Mouse (Mus musculus): ENCODE measurements around the gene Dclk1.
A peak's percentile ranks its signal among the peaks of the same experiment; 100 is the strongest.
"Not testable (repeated sequence)": the region's sequence is repeated elsewhere in the genome, so short reads cannot be mapped to it uniquely, and the experiment has no call there.

Gene Dclk1

GRCm38 (mm10) chr3:55241730-55242421, at the start of gene Dclk1:
TSS of gene Dclk1 (plus strand) at chr3:55242364.
- DNase-seq: no peak

DNA sequence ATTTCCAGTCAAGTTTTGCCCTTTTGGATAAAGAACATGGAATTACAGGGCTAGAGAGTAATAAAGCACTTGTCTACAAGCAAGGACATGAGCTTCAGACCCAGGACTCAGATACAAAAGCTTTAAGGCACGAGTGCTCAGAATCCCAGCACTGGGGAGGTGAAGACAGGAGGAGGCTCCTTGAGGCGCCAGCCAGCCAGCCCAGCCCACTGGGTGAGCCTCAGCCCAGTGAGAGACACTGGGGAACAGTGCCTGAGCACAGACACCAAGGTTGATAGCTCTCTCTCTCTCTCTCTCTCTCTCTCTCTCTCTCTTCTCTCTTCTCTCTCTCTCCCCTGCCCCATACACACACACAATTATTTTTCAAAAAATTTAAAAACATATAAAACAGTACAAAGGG, 48.8 kb upstream of the Dclk1 start:
- DNase-seq: no peak

GRCm38 (mm10) chr3:55194792-55195191, 47.4 kb upstream of the Dclk1 start:
- DNase-seq: no peak

GRCm38 (mm10) chr3:55195581-55196327, 46.4 kb upstream of the Dclk1 start:
- peak; percentile 12 for DNase-seq

- no peak for DNase-seq
These were observed 45.8 kb upstream of the Dclk1 start for GRCm38 (mm10) chr3:55196328-55196710.

- DNase-seq: not testable (repeated sequence)
These were observed 38.5 kb upstream of the Dclk1 start for GRCm38 (mm10) chr3:55203621-55204020.

DNA sequence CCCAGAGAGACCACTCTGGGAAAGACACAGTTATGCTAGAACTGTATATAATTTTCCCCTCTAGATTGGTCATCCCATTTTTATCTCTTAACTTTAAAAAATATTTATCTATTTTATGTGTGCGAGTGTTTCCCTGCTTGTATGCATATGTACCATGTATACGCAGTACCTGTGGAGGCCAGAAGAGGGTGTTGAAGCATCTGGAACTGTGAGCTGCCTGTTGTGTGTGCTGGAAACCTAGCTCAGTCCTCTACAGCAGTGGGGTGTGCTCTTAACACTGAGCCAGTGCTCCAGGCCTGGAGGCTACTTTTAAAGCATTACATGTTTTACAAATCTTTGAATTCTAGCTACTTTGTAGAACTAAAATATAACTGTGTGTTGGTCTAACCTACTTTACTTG, 35.8 kb upstream of the Dclk1 start:
- DNase-seq: no peak

GRCm38 (mm10) chr3:55207665-55208064, 34.5 kb upstream of the Dclk1 start:
- no peak for DNase-seq

DNA sequence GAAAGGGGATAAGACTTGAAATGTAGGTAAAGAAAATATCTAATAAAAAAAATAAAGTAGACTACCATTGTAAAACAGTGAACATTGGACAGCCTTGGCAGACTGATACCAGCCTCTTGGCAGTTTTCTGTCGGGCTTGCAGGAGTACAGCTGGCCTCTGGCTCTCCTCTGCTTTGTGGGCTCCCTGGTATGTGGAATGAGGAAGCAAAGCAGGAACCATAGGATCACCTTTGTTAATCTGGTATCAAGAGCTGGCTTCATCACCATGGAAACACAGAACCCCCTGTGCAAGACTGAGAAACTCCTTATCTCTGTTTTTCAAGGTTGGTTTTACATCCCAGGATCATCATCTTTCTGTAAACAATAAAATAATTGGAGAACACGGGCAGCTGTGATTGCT, 29.9 kb upstream of the Dclk1 start:
- no peak for DNase-seq

GRCm38 (mm10) chr3:55213785-55214184, 28.4 kb upstream of the Dclk1 start:
- no peak for DNase-seq

DNA sequence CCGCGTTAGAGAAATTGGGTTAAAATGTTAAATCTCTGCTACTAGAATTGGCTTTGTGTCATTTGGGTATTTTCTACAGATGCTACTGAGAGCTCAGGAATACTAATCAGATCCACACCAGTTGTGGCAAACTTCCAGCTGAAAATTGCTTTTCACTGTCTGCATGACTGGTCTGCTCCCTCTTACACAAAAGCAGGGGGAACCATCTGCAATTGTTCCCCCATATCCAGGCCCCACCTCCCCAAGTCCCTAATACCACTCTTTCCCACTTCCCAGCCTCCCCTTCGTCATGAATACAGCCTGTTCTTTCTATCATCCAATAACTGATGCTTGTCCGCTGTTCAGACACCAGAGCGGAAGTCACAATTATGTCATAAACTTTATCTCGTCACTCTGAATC, 27.8 kb upstream of the Dclk1 start:
- no peak for DNase-seq

DNA sequence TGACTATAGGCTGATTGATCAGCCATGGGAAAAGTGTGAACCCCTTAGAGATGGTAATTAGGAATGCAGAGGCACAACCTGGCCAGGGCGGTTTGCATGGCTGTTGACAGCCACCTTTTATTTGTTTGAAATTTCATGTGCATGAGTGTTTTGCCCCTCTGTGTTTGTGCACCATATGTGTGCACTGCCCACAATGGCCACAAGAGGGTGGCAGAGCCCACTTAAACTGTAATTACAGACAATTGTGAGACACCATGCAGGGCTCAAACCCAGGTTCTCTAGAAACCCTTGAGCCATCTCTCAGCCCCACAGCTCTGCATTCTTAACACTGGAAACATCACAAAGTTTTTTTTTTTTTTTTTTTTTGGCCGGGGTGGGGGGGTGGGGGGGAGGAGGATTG, 19.7 kb upstream of the Dclk1 start:
- no peak for DNase-seq

- no peak for DNase-seq
These were observed 18.3 kb upstream of the Dclk1 start for GRCm38 (mm10) chr3:55223862-55224261.

DNA sequence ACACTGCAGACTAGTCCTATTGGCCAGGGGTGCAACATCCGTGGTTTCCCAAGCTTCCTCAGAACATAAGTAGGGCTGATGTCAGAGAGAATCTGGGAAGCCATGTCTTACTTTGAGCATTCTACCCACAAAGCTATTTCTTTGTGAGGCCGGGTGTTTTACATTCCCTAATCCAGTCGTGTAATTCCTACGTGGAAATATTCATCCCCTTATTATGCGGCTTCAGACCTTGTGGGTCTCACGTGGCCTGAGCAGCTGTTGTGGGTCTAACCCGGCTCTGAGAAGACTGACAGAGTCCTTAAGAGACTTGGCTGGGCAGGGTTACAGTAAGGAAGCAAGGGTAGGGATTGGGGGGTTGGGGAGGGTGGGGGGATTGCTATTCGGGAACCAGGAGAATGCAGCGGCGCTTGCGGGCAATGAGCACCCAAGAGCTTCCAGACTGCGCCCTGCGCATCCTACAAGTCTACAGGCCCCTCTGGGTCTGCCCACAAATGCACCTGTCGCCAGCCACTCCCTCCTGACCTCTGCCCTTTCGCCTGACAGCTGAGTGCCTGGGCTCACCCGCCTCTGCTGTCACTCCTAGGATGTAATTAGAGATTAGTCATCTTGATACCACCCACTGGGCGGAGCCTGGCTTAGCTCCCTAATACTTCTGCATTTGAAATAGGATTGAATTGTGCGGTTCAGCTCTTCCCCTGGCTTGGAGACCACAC, 15.5 kb upstream of the Dclk1 start:
- DNase-seq: peak; percentile 14

- no peak for DNase-seq
These were observed 15.0 kb upstream of the Dclk1 start for GRCm38 (mm10) chr3:55227214-55227581.

DNA sequence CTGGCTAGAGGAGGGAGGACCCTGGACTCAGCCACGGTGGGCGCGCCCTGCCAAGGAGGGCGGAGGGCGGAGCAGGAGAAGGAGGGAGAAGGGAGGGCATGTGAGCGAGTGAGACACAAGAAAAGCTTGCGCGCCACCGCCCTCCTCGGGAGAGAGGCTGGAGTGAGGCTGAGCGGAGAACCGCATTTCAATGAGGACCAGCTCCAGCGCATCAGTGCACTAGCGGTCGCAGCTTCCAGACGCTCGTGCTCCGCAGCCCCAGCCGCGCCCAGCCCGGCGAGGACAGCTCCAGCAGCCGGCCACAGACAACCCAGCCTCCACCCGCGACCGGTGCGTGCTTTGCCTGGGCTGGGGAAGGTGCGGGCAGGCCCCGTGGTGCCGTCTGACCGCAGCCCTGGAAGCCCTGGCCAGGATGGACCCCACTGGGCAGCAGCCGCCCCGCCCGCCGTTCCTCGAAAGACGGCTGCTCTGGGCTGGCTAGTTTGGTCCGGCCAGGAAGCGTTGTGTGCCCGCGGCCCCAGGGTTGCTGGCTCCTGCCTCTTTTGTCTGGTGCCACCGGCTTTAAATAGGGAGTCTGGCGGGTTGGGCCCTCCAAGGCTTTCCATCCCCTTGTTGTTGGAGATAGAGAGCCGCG, 375 bp downstream of the Dclk1 start:
- peak; percentile 67 for DNase-seq

DNA sequence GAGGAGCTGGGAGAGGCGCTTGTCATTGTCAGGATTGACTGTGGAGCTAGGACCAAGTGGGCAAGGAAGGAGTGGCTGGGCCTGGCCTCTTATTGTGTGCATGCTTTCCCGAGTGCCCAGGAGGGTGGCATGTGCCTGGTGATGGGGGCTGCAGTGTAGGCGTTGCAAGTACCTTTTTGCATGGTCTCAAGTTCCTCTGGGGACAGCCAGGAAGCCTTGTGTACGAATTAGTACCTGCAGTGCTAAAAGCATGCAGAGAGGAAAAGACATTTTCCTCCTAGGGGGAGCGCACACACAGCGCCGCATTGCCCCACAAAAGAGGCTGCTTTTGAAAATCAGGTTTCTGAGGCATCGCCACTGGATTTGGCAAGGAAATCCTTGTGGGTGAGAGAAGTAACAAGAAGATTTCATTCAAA, 900 bp downstream of the Dclk1 start:
- no peak for DNase-seq

- no peak for DNase-seq
These were observed 1.9 kb downstream of the Dclk1 start for GRCm38 (mm10) chr3:55244087-55244486.

DNA sequence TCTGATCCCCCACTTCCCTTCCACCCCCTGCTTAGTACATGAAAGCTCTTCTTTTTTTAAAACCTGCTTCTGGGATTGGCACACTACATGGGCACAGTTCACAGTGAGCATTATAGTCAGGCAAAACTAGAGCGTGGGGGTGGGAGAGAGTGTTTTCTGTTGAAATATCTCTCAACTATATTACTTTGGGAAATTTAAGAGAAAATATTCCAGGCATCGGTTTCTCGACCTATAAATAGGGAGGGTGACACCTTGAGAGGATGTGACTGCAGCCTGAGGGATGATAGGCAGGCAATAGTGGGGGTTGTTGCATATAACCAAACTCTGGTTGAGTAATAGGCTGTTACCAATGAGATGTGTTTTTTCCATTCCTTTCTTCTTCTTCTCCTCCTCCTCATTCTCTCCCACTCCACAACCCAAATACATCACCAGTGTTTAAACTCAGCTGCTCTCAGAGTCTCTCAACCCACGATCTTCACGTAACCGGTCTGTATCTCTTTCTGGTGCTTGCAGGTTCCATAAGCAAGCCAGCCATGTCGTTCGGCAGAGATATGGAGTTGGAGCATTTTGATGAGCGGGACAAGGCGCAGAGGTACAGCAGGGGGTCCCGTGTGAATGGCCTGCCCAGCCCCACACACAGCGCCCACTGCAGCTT, 4.6 kb downstream of the Dclk1 start:
- DNase-seq: no peak

DNA sequence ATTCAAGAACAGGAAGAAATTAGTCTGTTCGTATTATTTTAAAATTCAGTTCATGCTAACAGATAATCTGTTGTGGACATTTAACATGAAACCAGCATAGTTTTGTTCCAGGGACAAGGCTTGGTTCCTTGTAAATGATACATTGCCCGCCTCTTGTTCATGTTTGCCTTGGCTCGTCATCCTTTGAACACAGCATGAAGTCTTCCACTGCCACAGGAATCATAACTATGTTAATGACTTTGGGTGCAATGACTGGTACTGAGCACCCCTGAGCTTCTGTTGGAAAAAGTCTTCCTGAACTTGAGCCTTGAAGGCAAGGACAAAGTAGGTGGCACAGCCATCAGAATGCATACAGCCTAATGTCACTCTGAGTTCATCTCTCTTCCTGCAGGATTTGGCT, 5.9 kb downstream of the Dclk1 start:
- no peak for DNase-seq

DNA sequence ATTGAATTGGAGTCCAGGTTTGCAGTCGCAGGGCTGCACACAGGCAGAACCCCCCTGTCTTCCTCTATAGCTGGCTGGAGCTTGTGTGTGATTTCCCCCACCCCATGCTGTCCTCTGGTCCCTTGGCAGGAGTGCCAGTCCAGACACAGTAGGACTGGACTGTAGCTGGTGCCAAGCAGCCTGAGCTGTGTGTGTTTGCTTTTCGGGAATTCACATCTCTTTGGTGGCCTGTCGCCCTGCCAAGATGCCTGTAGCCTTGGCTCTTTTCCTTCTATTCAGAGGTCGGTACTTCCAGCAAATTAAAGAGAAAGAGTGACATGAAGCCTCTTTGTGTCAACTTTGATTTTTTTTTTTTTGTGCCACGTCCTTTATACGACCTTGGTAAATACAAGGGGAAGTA, 6.3 kb downstream of the Dclk1 start:
- peak; percentile 15 for DNase-seq

DNA sequence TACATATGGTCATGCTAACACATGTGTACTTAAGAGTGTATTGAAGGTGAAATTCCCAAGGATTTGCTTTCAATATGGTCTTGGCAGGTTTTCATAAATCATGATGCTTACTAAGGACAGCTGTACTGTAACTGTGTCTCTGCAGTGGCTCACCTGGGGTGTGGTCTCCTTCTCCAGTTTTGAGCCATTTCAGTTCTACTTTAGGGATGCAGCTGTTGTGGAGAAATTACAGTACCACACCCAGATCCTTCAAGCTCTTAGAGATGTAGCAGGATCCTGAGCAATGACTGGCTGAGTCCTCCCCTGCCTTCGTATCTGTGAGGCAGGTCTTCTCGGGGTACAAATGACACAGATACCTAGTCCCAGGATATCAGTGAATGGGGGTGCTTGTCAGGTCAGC, 8.5 kb downstream of the Dclk1 start:
- no peak for DNase-seq

DNA sequence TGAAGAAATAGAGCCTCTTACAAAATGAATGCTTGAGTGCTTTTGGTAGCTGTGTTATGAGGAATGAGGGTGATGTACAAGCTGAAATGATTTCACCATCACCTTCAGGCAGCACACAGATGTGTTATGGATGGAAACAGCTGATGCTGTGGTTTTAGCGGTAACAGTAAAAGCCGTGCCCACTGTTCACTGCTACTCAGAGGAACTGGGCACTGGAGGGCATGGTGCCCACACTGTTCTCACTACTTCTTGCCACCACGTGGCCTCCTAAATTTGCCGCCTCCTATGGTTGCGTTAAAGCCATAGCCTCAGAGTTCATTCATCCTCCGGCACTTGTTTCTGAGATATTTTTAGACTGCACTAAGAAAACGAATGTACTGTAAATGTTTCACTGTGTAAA, 18.0 kb downstream of the Dclk1 start:
- DNase-seq: no peak
